Mouse (Mus musculus) adrenal gland, adult 2 months (tissue): ENCODE results near the gene Gm10720. TPM values are rescaled to one million over a fixed set of nuclear protein-coding genes. Genes with fewer than 3 reads are reported as not detected.
"Not testable (repeated sequence)": the region's sequence is repeated elsewhere in the genome, so short reads cannot be mapped to it uniquely, and the experiment has no call there.

Source experiments
- DNase-seq: peaks from one replicate; pipeline ENCODE4 v3.0.0; 2021
- microRNA-seq, 2 experiments: library from miRNA; unstranded; fragments of <30 nt; microRNA quantifications; one replicate each; pipeline ENCODE4 v1.2.0; 2021
- polyA plus RNA-seq: library from polyadenylated mRNA; depleted of rRNA; stranded (reverse); fragments of >200 nt; gene quantifications from 2 replicates; pipeline ENCODE4 v1.2.3, GENCODE M21; 2012; rRNA removed
- total RNA-seq, 2 experiments: library from RNA; stranded (reverse); gene quantifications; 2 replicates each; pipeline ENCODE4 v1.2.3; 2021

Gm10720 gene
- total and polyA plus RNA-seq, 3 experiments: not detected

GRCm38 (mm10) chr9:3025653-3026052 lies 10.2 kb downstream of the Gm10720 start:
- DNase-seq: peak; percentile 51

GRCm38 (mm10) chr9:3026136-3026535 lies 10.7 kb downstream of the Gm10720 start:
- DNase-seq: not testable (repeated sequence)

DNA sequence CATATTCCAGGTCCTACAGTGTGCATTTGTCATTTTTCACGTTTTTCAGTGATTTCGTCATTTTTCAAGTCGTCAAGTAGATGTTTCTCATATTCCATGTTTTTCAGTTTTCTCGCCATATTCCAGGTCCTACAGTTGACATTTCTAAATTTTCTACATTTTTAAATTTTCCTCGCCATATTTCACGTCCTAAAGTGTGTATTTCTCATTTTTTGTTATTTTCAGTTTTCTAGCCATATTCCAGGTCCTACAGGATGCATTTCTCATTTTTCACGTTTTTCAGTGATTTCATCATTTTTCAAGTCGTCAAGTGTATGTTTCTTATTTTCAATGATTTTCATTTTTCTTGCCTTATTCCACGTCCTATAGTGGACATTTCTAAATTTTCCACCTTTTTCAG lies 11.3 kb downstream of the Gm10720 start:
- not testable (repeated sequence) for DNase-seq

DNA sequence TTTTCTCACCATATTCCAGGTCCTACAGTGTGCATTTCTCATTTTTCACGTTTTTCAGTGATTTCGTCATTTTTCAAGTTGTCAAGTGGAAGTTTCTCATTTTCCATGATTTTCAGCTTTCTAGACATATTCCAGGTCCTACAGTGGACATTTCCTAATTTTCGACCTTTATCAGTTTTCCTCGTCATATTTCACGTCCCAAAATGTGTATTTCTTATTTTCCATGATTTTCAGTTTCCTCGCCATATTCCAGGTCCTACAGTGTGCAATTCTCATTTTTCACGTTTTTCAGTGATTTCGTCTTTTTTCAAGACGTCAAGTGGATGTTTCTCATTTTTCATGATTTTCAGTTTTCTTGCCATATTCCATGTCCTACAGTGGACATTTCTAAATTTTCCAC lies 11.7 kb downstream of the Gm10720 start:
- DNase-seq: not testable (repeated sequence)

GRCm38 (mm10) chr9:3029276-3030000 lies 14.0 kb downstream of the Gm10720 start:
- peak; percentile 4 for DNase-seq

DNA sequence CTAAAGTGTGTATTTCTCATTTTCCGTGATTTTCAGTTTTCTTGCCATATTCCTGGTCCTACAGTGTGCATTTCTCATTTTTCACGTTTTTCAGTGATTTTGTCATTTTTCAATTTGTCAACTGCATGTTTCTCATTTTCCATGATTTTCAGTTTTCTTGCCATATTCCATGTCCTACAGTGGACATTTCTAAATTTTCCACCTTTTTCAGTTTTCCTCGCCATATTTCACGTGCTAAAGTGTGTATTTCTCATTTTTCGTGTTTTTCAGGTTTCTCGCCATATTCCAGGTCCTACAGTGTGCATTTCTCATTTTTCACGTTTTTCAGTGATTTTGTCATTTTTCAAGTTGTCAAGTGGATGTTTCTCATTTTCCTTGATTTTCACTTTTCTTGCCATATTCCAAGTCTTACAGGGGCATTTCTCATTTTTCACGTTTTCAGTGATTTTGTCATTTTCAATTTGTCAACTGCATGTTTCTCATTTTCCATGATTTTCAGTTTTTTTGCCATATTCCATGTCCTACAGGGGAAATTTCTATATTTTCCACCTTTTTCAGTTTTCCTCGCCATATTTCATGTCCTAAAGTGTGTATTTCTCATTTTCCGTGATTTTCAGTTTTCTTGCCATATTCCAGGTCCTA lies 15.3 kb downstream of the Gm10720 start:
- not testable (repeated sequence) for DNase-seq

- DNase-seq: not testable (repeated sequence)
These were observed 18.8 kb downstream of the Gm10720 start, which contains the start of gene Gm17535 for GRCm38 (mm10) chr9:3034299-3034698. Gene Gm17535, plus strand, starts transcription at chr9:3034599.

DNA sequence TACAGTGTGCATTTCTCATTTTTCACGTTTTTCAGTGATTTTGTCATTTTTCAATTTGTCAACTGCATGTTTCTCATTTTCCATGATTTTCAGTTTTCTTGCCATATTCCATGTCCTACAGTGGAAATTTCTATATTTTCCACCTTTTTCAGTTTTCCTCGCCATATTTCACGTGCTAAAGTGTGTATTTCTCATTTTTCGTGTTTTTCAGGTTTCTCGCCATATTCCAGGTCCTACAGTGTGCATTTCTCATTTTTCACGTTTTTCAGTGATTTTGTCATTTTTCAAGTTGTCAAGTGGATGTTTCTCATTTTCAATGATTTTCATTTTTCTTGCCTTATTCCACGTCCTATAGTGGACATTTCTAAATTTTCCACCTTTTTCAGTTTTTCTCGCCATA lies 21.1 kb downstream of the Gm10720 start, which contains the start of gene Gm10715:
Gene Gm10715 (plus strand): TSS at position 301 of the 400 bp plus-strand sequence.
- not testable (repeated sequence) for DNase-seq

- not testable (repeated sequence) for DNase-seq
These were observed 22.7 kb downstream of the Gm10720 start for GRCm38 (mm10) chr9:3038161-3038560.

Small RNA genes within 50 kb of the gene (microRNA-seq; reads per million reads assigned to microRNA genes)
- gene Mir101c: 0 reads per million in 2 experiments

Other genes starting within 250 kb of the Gm10720 start
- not detected for gene Gm10722, start 14.7 kb upstream of the Gm10720 start, total RNA-seq
- gene Gm10722, start 14.7 kb upstream of the Gm10720 start, polyA plus RNA-seq: not detected in 2 replicates
- gene Gm11168, start 12.3 kb upstream of the Gm10720 start, total RNA-seq: under 1 TPM in 1 of 2 experiments, not detected in 1; 0.78 TPM
- not detected in 2 replicates for gene Gm11168, start 12.3 kb upstream of the Gm10720 start, polyA plus RNA-seq
- 1 to 10 TPM in 1 of 2 experiments, under 1 TPM in 1; 0.86 to 1.2 TPM for gene Gm10721, start 2.5 kb upstream of the Gm10720 start, total RNA-seq
- not detected in 2 replicates for gene Gm10721, start 2.5 kb upstream of the Gm10720 start, polyA plus RNA-seq
- 1 to 10 TPM in 1 of 2 experiments, under 1 TPM in 1; 0.90 to 3.5 TPM for gene Gm10719, start 1.8 kb downstream of the Gm10720 start, total RNA-seq
- gene Gm10719, start 1.8 kb downstream of the Gm10720 start, polyA plus RNA-seq: not detected in 2 replicates
- 1 to 10 TPM; 1.7 to 1.9 TPM for gene Gm10718, start 7.9 kb downstream of the Gm10720 start, total RNA-seq
- gene Gm10718, start 7.9 kb downstream of the Gm10720 start, polyA plus RNA-seq: not detected in 2 replicates
- gene Gm10717, start 9.8 kb downstream of the Gm10720 start, total RNA-seq: under 1 TPM in 1 of 2 experiments, not detected in 1; 0.49 TPM
- gene Gm10717, start 9.8 kb downstream of the Gm10720 start, polyA plus RNA-seq: not detected in 2 replicates
- not detected for gene Gm17535, start 18.9 kb downstream of the Gm10720 start, total RNA-seq
- not detected in 2 replicates for gene Gm17535, start 18.9 kb downstream of the Gm10720 start, polyA plus RNA-seq
- gene Gm10715, start 21.2 kb downstream of the Gm10720 start, total RNA-seq: not detected
- gene Gm10715, start 21.2 kb downstream of the Gm10720 start, polyA plus RNA-seq: not detected in 2 replicates